Mouse (Mus musculus) liver, embryonic 13.5 days (tissue): ENCODE results near the gene Vasn. TPM values are rescaled to one million over a fixed set of nuclear protein-coding genes. Genes with fewer than 3 reads are reported as not detected.

Source experiments
- ATAC-seq: fragments of 200-750 bp; cut with Nextera tagmentation; 2 replicates; pipeline ENCODE4 v1.8.0; 2017; ENCODE audit warnings: low read depth, mild to moderate bottlenecking, moderate number of reproducible peaks, moderate library complexity
- DNase-seq: peaks from one replicate; pipeline ENCODE4 v3.0.0; 2022
- H3K27ac ChIP-seq: fragments of 300-500 bp; sonication (generic); 2 replicates; pipeline ENCODE4 v1.5.1; 2015; ENCODE audit warnings: moderate library complexity, mild to moderate bottlenecking, inconsistent platforms
- H3K27me3 ChIP-seq: fragments of 300-500 bp; sonication (generic); 2 replicates; pipeline ENCODE4 v1.6.1; 2015; ENCODE audit warnings: mild to moderate bottlenecking, inconsistent platforms
- H3K36me3 ChIP-seq: fragments of 300-500 bp; sonication (generic); 2 replicates; pipeline ENCODE4 v1.6.1; 2015; ENCODE audit warnings: mild to moderate bottlenecking, inconsistent platforms
- H3K4me1 ChIP-seq: fragments of 300-500 bp; sonication (generic); replicated peaks from 2 replicates; pipeline ENCODE4 v1.6.1; 2015; ENCODE audit warnings: inconsistent platforms
- H3K4me2 ChIP-seq: fragments of 300-500 bp; sonication (generic); 2 replicates; pipeline ENCODE4 v1.6.1; 2015; ENCODE audit warnings: inconsistent platforms, mild to moderate bottlenecking, moderate library complexity
- H3K4me3 ChIP-seq: fragments of 300-500 bp; sonication (generic); replicated peaks from 2 replicates; pipeline ENCODE4 v1.5.1; 2015; ENCODE audit warnings: mild to moderate bottlenecking, inconsistent platforms
- H3K9ac ChIP-seq: fragments of 300-500 bp; sonication (generic); 2 replicates; pipeline ENCODE4 v1.6.1; 2015; ENCODE audit warnings: mild to moderate bottlenecking, inconsistent platforms
- H3K9me3 ChIP-seq: fragments of 300-500 bp; sonication (generic); replicated peaks from 2 replicates; pipeline ENCODE4 v1.6.1; 2016; ENCODE audit warnings: inconsistent platforms
- WGBS: fragments of 180-500 bp; shearing (Covaris S2); methylation state at CpG from one replicate; pipeline ENCODE4 v1.1.7; 2015; ENCODE audit not compliant: insufficient replicate concordance; 5-methylcytosine and 5-hydroxymethylcytosine counted together
- polyA plus RNA-seq: library from polyadenylated mRNA; unstranded; fragments of >200 nt; fragmentation: Nextera tagmentation; extraction: Ambion mirVana; gene quantifications from 2 replicates; pipeline ENCODE4 v1.2.1, GENCODE M21; 2015

Gene Vasn
- polyA plus RNA-seq, 1 experiment from 2014 or later = 2.9 TPM

DNA sequence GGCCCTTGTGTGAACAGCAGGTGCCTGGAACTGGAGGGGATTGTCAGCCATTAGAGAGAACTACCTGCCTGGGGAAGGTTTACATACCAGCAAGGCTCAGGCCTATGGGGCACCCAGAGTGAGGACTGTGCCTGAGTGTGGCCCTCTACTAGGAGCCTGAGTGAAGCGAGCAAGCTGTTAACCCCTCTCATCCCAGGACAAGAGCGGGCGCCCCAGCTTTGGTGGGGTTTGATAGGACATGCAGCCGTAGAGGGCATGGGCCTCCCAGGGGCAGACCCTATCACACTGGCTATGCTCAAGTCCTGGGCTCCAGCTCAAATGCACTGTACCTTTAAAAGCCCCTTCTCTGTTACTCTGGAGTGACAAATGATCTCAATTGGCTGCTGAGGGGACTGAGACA lies 7.1 kb downstream of the Vasn start:
- H3K4me3 ChIP-seq = no peak overlapping the region
- ATAC-seq (no peak), DNase-seq (no peak)
- H3K9ac ChIP-seq = no peak overlapping the region
- H3K9me3 ChIP-seq = no peaks in the 10 kb centered on the region
- H3K27ac ChIP-seq = no peak overlapping the region
- peaks cover 23% of the 10 kb centered on the region for H3K4me1 ChIP-seq
- 82% methylated on average over 4 of the region's 4 CpGs for WGBS
- H3K27me3 ChIP-seq = no peaks in the 10 kb centered on the region
- H3K36me3 ChIP-seq = peaks cover 36% of the 10 kb centered on the region
- H3K4me2 ChIP-seq = no peak overlapping the region

DNA sequence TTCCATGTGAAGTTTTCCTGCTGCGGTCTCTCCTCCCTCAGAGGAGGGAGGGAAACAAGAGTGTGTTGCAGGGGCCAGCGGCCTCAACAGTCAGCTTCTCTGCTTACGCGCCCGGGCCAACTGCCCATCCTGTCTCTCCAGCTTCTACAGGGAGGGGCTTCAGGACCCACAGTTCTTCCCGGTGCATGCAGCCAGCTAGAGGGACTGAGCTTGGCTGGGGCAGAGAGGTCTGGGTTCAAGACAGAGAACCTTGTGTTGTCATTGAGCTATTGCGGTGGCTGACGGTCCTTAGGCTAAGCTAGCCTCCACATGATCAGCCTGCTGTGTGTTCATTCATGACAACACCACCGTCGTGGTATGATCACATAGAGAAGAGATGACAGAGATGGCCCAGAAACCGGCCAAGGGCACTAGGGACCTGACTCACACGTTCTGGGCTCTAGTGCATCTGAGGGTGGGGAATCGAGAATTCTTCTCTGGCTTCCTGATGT lies 8.0 kb downstream of the Vasn start:
- Histone ChIP-seq H3K4me3 (no peak overlapping the region), H3K36me3 (peaks cover 45% of the 10 kb centered on the region), H3K4me2 (no peak overlapping the region), H3K4me1 (peaks cover 15% of the 10 kb centered on the region), H3K27me3 (no peaks in the 10 kb centered on the region), H3K9ac (no peak overlapping the region), H3K9me3 (no peaks in the 10 kb centered on the region), H3K27ac (no peak overlapping the region)
- no peak for ATAC-seq
- no peak for DNase-seq
- 71% methylated on average over 13 of the region's 13 CpGs for WGBS

DNA sequence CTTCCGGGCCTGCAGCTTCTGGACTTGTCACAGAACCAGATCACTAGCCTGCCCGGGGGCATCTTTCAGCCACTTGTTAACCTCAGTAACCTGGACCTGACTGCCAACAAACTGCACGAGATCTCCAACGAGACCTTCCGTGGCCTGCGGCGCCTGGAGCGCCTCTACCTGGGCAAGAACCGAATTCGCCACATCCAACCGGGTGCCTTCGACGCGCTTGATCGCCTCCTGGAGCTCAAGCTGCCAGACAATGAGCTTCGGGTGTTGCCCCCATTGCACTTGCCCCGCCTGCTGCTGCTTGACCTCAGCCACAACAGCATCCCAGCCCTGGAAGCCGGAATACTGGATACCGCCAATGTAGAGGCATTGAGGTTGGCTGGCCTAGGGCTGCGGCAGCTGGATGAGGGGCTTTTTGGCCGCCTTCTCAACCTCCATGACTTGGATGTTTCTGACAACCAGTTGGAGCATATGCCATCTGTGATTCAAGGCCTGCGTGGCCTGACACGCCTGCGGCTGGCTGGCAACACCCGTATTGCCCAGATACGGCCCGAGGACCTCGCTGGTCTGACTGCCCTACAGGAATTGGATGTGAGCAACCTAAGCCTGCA lies 8.8 kb downstream of the Vasn start:
- Histone ChIP-seq H3K27ac (no peak overlapping the region), H3K4me1 (peaks cover 8% of the 10 kb centered on the region), H3K4me3 (no peak overlapping the region), H3K9me3 (no peaks in the 10 kb centered on the region), H3K36me3 (peaks cover 51% of the 10 kb centered on the region), H3K4me2 (no peak overlapping the region), H3K27me3 (no peaks in the 10 kb centered on the region), H3K9ac (no peak overlapping the region)
- 88% methylated on average over 28 of the region's 28 CpGs for WGBS
- DNase-seq (no peak), ATAC-seq (no peak)

DNA sequence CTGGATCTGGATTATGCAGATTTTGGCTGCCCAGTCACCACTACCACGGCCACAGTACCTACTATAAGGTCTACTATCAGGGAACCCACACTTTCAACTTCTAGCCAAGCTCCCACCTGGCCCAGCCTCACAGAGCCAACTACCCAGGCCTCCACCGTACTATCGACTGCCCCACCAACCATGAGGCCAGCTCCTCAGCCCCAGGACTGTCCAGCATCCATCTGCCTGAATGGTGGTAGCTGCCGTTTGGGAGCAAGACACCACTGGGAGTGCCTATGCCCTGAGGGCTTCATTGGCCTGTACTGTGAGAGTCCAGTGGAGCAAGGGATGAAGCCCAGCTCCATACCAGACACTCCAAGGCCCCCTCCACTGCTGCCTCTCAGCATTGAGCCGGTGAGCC lies 9.5 kb downstream of the Vasn start:
- DNase-seq (no peak), ATAC-seq (0 out of 2 replicates have a peak, but pooled peaks have one; percentile 9)
- H3K4me3 ChIP-seq = no peak overlapping the region
- H3K27ac ChIP-seq = no peak overlapping the region
- 81% methylated on average over 5 of the region's 5 CpGs for WGBS
- H3K36me3 ChIP-seq = peaks cover 45% of the 10 kb centered on the region
- H3K27me3 ChIP-seq = no peaks in the 10 kb centered on the region
- H3K9me3 ChIP-seq = no peaks in the 10 kb centered on the region
- no peak overlapping the region for H3K9ac ChIP-seq
- no peak overlapping the region for H3K4me2 ChIP-seq
- H3K4me1 ChIP-seq = peaks cover 5% of the 10 kb centered on the region

DNA sequence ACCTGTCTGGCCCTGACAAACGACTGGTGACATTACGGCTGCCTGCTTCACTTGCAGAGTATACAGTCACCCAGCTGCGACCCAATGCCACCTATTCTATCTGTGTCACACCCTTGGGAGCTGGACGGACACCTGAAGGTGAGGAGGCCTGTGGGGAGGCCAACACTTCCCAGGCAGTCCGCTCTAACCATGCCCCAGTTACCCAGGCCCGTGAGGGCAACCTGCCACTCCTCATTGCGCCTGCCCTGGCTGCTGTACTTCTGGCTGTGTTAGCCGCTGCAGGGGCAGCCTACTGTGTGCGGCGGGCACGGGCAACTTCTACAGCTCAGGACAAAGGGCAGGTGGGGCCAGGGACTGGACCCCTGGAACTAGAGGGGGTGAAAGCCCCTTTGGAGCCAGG lies 10.0 kb downstream of the Vasn start:
- Histone ChIP-seq H3K36me3 (peaks cover 46% of the 10 kb centered on the region), H3K4me2 (no peak overlapping the region), H3K4me1 (peaks cover 5% of the 10 kb centered on the region), H3K9ac (no peak overlapping the region), H3K27ac (no peak overlapping the region), H3K9me3 (no peaks in the 10 kb centered on the region), H3K4me3 (no peak overlapping the region), H3K27me3 (no peaks in the 10 kb centered on the region)
- DNase-seq (no peak), ATAC-seq (peak; percentile 6; the same call in 1 of the 2 replicates)
- WGBS = 86% methylated on average over 11 of the region's 11 CpGs

DNA sequence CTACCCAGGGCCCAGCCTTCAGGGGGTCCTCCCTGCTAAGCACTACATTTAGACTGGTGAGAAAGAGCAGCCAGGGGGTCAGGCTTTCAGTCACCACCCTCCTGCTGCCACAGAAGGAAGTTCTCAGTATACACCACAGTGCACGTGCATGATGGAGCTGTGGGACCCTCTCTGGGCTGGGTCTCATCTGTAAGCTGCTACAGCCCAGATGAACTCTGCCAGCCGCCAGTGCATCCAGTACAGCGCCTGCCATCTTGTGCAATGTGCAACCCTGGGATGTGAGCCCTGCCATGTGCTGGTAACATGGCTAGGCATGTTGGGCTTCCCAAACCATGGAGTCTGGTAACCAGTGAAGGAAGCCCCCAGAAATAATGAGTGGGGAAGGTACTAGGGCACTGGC lies 10.4 kb downstream of the Vasn start:
- no peaks in the 10 kb centered on the region for H3K9me3 ChIP-seq
- no peak for ATAC-seq
- H3K27me3 ChIP-seq = no peaks in the 10 kb centered on the region
- H3K4me3 ChIP-seq = no peak overlapping the region
- H3K4me2 ChIP-seq = no peak overlapping the region
- no peak overlapping the region for H3K9ac ChIP-seq
- H3K27ac ChIP-seq = no peak overlapping the region
- DNase-seq = no peak
- H3K4me1 ChIP-seq = peaks cover 9% of the 10 kb centered on the region
- H3K36me3 ChIP-seq = peaks cover 51% of the 10 kb centered on the region
- WGBS = 83% methylated on average over 3 of the region's 3 CpGs

DNA sequence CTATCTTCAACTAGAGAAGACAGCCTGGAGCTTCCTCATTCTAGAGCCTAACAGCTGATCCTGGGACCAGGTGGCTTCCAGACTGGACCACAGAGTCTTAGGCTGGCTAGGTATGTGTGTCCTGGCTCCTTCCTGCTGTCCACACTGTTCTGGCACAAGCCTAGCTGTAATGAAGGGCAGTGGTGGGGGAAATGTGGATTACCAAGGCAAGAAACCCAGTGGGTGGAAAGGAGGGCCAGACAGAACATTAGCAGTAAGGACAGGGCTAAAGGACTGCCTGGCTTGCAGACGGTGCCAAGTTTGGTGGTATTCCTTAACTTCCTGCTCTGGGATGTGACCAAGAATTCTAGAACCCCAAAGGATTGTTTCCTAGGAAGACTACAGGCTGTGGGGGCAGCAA lies 11.3 kb downstream of the Vasn start:
- Histone ChIP-seq H3K4me2 (no peak overlapping the region), H3K27me3 (no peaks in the 10 kb centered on the region), H3K9ac (no peak overlapping the region), H3K4me3 (no peak overlapping the region), H3K27ac (no peak overlapping the region), H3K36me3 (peaks cover 56% of the 10 kb centered on the region), H3K9me3 (no peaks in the 10 kb centered on the region), H3K4me1 (peaks cover 18% of the 10 kb centered on the region)
- ATAC-seq (no peak), DNase-seq (no peak)
- 89% methylated on average over 1 of the region's 1 CpGs for WGBS

DNA sequence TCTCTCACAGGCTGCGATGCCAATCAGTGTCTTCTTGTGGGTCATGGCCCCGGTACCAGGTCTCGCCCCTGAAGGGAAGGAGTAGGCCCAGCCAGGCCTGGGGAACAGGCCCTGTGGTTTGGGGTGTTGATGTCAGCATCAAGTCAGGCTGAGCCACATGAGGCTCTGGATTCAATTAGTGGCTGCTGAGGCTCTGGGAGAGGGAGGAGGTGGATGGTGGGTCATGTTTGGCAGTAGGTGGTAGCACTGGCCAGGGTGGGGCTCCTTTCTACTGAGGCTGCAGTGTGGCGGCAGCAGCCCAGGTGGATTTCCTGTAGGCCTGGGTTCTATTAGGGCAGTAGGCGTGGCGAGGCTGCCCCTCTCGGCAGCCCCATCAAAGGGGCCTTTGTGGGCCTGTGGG lies 11.9 kb downstream of the Vasn start:
- DNase-seq (no peak), ATAC-seq (no peak)
- H3K27ac ChIP-seq = no peak overlapping the region
- peaks cover 56% of the 10 kb centered on the region for H3K36me3 ChIP-seq
- H3K9me3 ChIP-seq = no peaks in the 10 kb centered on the region
- 71% methylated on average over 7 of the region's 7 CpGs for WGBS
- no peak overlapping the region for H3K4me2 ChIP-seq
- H3K4me3 ChIP-seq = no peak overlapping the region
- peaks cover 23% of the 10 kb centered on the region for H3K4me1 ChIP-seq
- no peak overlapping the region for H3K9ac ChIP-seq
- no peaks in the 10 kb centered on the region for H3K27me3 ChIP-seq

DNA sequence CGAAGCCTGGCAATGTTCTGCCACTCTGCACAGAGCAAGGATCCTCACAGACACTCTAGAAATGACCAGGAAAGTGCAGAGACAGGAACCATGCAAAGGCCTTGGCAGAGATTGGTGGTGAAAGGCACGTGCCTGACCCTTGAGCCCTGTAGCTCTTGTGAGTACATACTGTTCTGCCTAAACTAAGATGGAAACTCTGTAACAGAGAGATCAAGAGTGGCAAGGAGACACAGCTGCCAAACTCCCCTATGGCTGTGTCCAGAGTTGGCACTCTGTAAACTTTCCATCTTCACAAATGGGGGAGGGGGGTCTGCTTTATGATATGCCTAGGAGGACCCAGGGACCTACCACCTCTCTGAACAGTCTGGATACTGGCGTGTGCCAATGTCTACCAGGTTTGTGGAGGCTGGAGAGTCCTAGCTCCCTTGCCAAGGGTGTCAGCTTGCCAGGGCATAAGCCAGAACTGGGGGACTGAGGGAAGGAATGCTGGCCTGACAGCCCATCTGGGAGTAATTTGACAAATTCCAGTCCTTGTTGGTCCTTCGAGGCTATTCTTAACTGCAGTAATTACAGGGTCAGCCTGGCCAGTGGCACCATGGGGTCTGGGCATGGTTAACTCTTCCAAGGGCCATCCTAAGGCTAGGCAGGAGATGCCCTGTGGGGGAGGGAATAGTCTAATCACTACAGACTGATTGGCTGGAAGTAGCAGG lies 13.1 kb downstream of the Vasn start:
- ATAC-seq (no peak), DNase-seq (no peak)
- Histone ChIP-seq H3K9ac (no peak overlapping the region), H3K4me3 (no peak overlapping the region), H3K4me2 (no peak overlapping the region), H3K4me1 (peaks cover 20% of the 10 kb centered on the region), H3K9me3 (no peaks in the 10 kb centered on the region), H3K27me3 (no peaks in the 10 kb centered on the region), H3K27ac (no peak overlapping the region), H3K36me3 (peaks cover 56% of the 10 kb centered on the region)
- WGBS = 65% methylated on average over 4 of the region's 4 CpGs

DNA sequence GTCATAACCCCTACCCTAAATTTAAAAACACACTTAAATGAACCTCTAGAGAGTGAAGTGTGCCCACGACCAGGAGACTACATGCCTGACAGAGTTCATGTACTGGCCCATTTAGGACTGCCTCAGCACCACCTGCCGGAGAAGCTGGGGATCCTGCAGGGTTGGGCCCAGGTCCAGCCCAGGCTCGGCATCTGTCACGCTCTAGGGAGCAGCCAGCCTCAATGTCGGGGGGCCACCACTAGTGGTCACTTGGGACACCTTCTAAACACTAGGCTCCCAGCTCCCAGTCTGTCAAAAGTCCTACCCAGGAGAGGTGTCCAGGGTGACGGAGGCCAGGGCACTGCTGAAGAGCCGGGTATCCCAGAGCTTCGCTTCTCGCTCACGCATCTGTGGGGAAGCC lies 15.0 kb downstream of the Vasn start:
- Histone ChIP-seq H3K9me3 (no peaks in the 10 kb centered on the region), H3K4me3 (no peak overlapping the region), H3K36me3 (peaks cover 44% of the 10 kb centered on the region), H3K9ac (no peak overlapping the region), H3K4me2 (no peak overlapping the region), H3K27ac (peak overlapping the region; percentile 58; the same call in 1 of the 2 replicates), H3K4me1 (peaks cover 30% of the 10 kb centered on the region), H3K27me3 (no peaks in the 10 kb centered on the region)
- DNase-seq (no peak), ATAC-seq (no peak)
- WGBS = 80% methylated on average over 10 of the region's 10 CpGs

DNA sequence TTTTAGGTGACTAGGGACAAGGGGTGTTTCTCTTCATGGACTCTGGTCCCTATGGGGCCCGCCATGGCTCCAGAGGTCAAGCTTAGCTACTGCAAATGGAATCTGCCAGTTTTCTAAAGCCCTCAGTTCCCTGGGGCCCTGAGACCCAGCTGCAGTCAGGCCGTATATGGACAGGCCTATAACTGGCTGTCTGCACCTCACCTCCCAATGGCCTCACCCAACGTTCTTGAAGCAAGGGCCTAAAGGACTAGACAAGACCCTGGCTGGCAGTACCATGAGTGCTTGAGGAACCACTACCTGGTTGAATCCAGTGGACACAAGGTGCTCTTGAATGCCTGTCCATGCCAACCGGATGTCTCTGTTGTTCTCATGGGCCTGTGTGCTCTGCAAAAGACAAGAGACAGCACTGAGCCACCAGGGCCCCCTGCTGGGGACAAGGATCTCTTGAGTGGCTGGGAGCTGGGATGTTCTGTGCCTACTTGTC lies 15.6 kb downstream of the Vasn start:
- 72% methylated on average over 4 of the region's 4 CpGs for WGBS
- Histone ChIP-seq H3K9me3 (no peaks in the 10 kb centered on the region), H3K4me1 (peaks cover 30% of the 10 kb centered on the region), H3K27me3 (no peaks in the 10 kb centered on the region), H3K4me2 (no peak overlapping the region), H3K36me3 (peaks cover 41% of the 10 kb centered on the region), H3K27ac (peak overlapping the region; percentile 58), H3K4me3 (no peak overlapping the region), H3K9ac (no peak overlapping the region)
- peak; percentile 37; the same call in 1 of the 2 replicates for ATAC-seq
- DNase-seq = no peak
